Comparison of ENCODE assay signal across 30 mouse cellular contexts in the genomic region with DNA sequence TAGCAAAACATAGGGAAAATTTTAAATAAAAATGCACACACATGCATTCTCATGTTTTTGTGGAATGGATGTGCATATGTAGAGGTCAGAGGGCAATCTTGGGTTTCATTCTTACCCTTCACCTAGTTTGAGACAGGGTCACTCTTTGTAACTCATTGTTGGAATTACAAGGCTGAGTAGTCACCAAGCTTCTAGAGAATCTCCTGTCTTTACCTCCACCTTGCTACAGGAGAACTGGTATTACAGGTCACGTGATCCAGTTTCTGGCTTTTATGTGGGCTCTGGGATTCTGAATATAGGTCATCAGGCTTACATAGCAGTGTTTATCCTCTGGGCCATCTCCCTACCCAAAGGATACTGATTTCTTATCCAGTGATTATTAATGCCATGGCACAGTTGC. TPM values are rescaled to one million over a fixed set of nuclear protein-coding genes. Genes with fewer than 3 reads are reported as not detected.
"Had no signal": no experiment of that assay in that cellular context is flagged by ENCODE, and none has a peak within 500 bp of the region (broad histone marks: within the 10 kb centered on the region; RNA-seq: fewer than 3 reads in every experiment).

No protein-coding gene starts in this region.

- DNase-seq: gastrocnemius, postnatal 14 days; gastrocnemius, postnatal 36 days; heart, adult 18-20 months; heart, postnatal 10 days; heart, postnatal 4 days; kidney, adult 18-20 months; layer of hippocampus, adult 9-11 months; layer of hippocampus, postnatal 36 days; left cerebral cortex, postnatal 4 days; lung, adult 18-20 months had no signal

- ATAC-seq: hindbrain, postnatal 0 days; intestine, embryonic 16.5 days; liver, embryonic 12.5 days had no signal

- H3K4me3 ChIP-seq: heart, embryonic 10.5 days; heart, embryonic 12.5 days; hindbrain, embryonic 10.5 days; hindbrain, embryonic 12.5 days; hindbrain, embryonic 15.5 days; limb, embryonic 13.5 days; limb, embryonic 15.5 days; liver, embryonic 12.5 days had no signal

- H3K9ac ChIP-seq: heart, embryonic 12.5 days; hindbrain, embryonic 12.5 days; hindbrain, embryonic 15.5 days; limb, embryonic 13.5 days; limb, embryonic 15.5 days; liver, embryonic 12.5 days; liver, embryonic 14.5 days had no signal

- H3K27ac ChIP-seq: heart, embryonic 10.5 days; hindbrain, embryonic 10.5 days; hindbrain, embryonic 12.5 days; hindbrain, embryonic 15.5 days; hindbrain, postnatal 0 days; limb, embryonic 13.5 days; limb, embryonic 15.5 days; liver, embryonic 12.5 days; liver, embryonic 14.5 days had no signal

- H3K36me3 ChIP-seq: heart, embryonic 12.5 days; hindbrain, embryonic 10.5 days; hindbrain, embryonic 12.5 days; hindbrain, embryonic 15.5 days; limb, embryonic 13.5 days; limb, embryonic 15.5 days; liver, embryonic 12.5 days had no signal

- H3K4me2 ChIP-seq: heart, embryonic 12.5 days; hindbrain, embryonic 12.5 days; hindbrain, embryonic 15.5 days; limb, embryonic 13.5 days; limb, embryonic 15.5 days; liver, embryonic 12.5 days had no signal

- H3K4me1 ChIP-seq: heart, embryonic 10.5 days; heart, embryonic 12.5 days; hindbrain, embryonic 10.5 days; hindbrain, embryonic 12.5 days; hindbrain, embryonic 15.5 days; limb, embryonic 13.5 days; limb, embryonic 15.5 days; liver, embryonic 12.5 days had no signal

- H3K27me3 ChIP-seq: heart, embryonic 12.5 days; hindbrain, embryonic 12.5 days; hindbrain, embryonic 15.5 days; limb, embryonic 13.5 days; limb, embryonic 15.5 days; liver, embryonic 12.5 days had no signal

- H3K9me3 ChIP-seq: heart, embryonic 10.5 days; heart, embryonic 12.5 days; hindbrain, embryonic 10.5 days; hindbrain, embryonic 12.5 days; hindbrain, embryonic 15.5 days; limb, embryonic 13.5 days; limb, embryonic 15.5 days; liver, embryonic 12.5 days had no signal

RNA-seq across cellular contexts. Expression of a gene that starts 14.5 kb away (rescaled TPM):
- polyA plus RNA-seq: gonadal fat pad, adult 2 months; heart, embryonic 10.5 days; heart, embryonic 12.5 days; heart, embryonic 14.5 days; heart, embryonic 16.5 days; hindbrain, embryonic 10.5 days; hindbrain, embryonic 12.5 days; hindbrain, embryonic 15.5 days; hindbrain, postnatal 0 days; intestine, embryonic 14.5 days; intestine, embryonic 16.5 days; kidney, embryonic 16.5 days; large intestine, adult 2 months; limb, embryonic 11.5 days; limb, embryonic 13.5 days; limb, embryonic 15.5 days; liver, adult 2 months; liver, embryonic 12.5 days; liver, embryonic 14.5 days; liver, embryonic 16.5 days had no signal

RNA-seq across cellular contexts. Expression of a gene that starts 32.7 kb away (rescaled TPM):
- polyA plus RNA-seq: gonadal fat pad, adult 2 months; heart, embryonic 10.5 days; heart, embryonic 12.5 days; heart, embryonic 14.5 days; heart, embryonic 16.5 days; hindbrain, embryonic 10.5 days; hindbrain, embryonic 12.5 days; hindbrain, embryonic 15.5 days; intestine, embryonic 16.5 days; kidney, embryonic 16.5 days; large intestine, adult 2 months; limb, embryonic 11.5 days; limb, embryonic 13.5 days; limb, embryonic 15.5 days; liver, adult 2 months; liver, embryonic 12.5 days; liver, embryonic 14.5 days; liver, embryonic 16.5 days had no signal

RNA-seq across cellular contexts. Expression of a gene that starts 43.7 kb away (rescaled TPM):
- polyA plus RNA-seq: gonadal fat pad, adult 2 months; heart, embryonic 10.5 days; heart, embryonic 12.5 days; heart, embryonic 14.5 days; heart, embryonic 16.5 days; hindbrain, embryonic 10.5 days; hindbrain, embryonic 12.5 days; hindbrain, embryonic 15.5 days; hindbrain, postnatal 0 days; intestine, embryonic 14.5 days; intestine, embryonic 16.5 days; kidney, embryonic 16.5 days; large intestine, adult 2 months; limb, embryonic 11.5 days; limb, embryonic 13.5 days; limb, embryonic 15.5 days; liver, adult 2 months; liver, embryonic 12.5 days; liver, embryonic 14.5 days; liver, embryonic 16.5 days had no signal

RNA-seq across cellular contexts. Expression of a gene that starts 54.4 kb away (rescaled TPM):
- polyA plus RNA-seq: heart, embryonic 10.5 days; heart, embryonic 12.5 days; hindbrain, embryonic 10.5 days; hindbrain, embryonic 12.5 days; hindbrain, embryonic 15.5 days; limb, embryonic 11.5 days; limb, embryonic 13.5 days; limb, embryonic 15.5 days; liver, embryonic 12.5 days had no signal
